15 mouse cellular contexts compared by ENCODE assay signal in genomic region chr5:81738286-81739032, GRCm38 (mm10).
DNase-seq lines count a peak whose midpoint lies in the region; ATAC-seq and TF ChIP-seq lines count a peak whose summit lies in the region.
"Had no signal": no experiment of that assay in that cellular context is flagged by ENCODE, and none has a peak within 500 bp of the region (broad histone marks: within the 10 kb centered on the region; RNA-seq: fewer than 3 reads in every experiment).

No protein-coding gene starts in this region.

- H3K36me3 ChIP-seq in midbrain, embryonic 11.5 days (ENCODE audit: control insufficient read depth, insufficient read depth, low read length): no peaks in the 10 kb centered on the region
- H3K36me3 ChIP-seq in midbrain, embryonic 10.5 days: no peaks in the 10 kb centered on the region
- H3K36me3 ChIP-seq in midbrain, postnatal 0 days (ENCODE audit: insufficient read depth, low read length): no peaks in the 10 kb centered on the region
- H3K36me3 ChIP-seq in heart, embryonic 11.5 days (ENCODE audit: control insufficient read depth, insufficient read depth, low read length): no peaks in the 10 kb centered on the region
- H3K36me3 ChIP-seq: intestine, embryonic 15.5 days; liver, embryonic 15.5 days had no signal

- no peaks in the 10 kb centered on the region for H3K27me3 ChIP-seq in midbrain, embryonic 11.5 days (ENCODE audit: control insufficient read depth, insufficient read depth, low read length)
- H3K27me3 ChIP-seq in midbrain, embryonic 10.5 days (ENCODE audit: low read depth, poor library complexity, severe bottlenecking): no peaks in the 10 kb centered on the region
- H3K27me3 ChIP-seq in midbrain, postnatal 0 days (ENCODE audit: insufficient read depth, low read length): no peaks in the 10 kb centered on the region
- no peaks in the 10 kb centered on the region for H3K27me3 ChIP-seq in heart, embryonic 11.5 days (ENCODE audit: control insufficient read depth, insufficient read depth, low read length)
- H3K27me3 ChIP-seq: intestine, embryonic 15.5 days; liver, embryonic 15.5 days had no signal

- 74% methylated on average over 3 of the region's 3 CpGs for WGBS in midbrain, embryonic 11.5 days
- WGBS in midbrain, embryonic 10.5 days: 86% methylated on average over 3 of the region's 3 CpGs
- WGBS in midbrain, postnatal 0 days: 49% methylated on average over 3 of the region's 3 CpGs
- WGBS in heart, embryonic 11.5 days (ENCODE audit: insufficient replicate concordance): 73% methylated on average over 3 of the region's 3 CpGs

- H3K9me3 ChIP-seq in midbrain, embryonic 11.5 days (ENCODE audit: control insufficient read depth, low read length): no peaks in the 10 kb centered on the region
- H3K9me3 ChIP-seq in midbrain, embryonic 10.5 days (replicated peaks): no peaks in the 10 kb centered on the region
- no peaks in the 10 kb centered on the region for H3K9me3 ChIP-seq in midbrain, postnatal 0 days (ENCODE audit: low read length)
- no peaks in the 10 kb centered on the region for H3K9me3 ChIP-seq in heart, embryonic 11.5 days (replicated peaks; ENCODE audit: control insufficient read depth, low read length)
- H3K9me3 ChIP-seq: intestine, embryonic 15.5 days; liver, embryonic 15.5 days had no signal

- no peak for ATAC-seq in midbrain, embryonic 11.5 days (ENCODE audit: low FRiP score)
- ATAC-seq in midbrain, postnatal 0 days (ENCODE audit: low FRiP score): no peak
- ATAC-seq in heart, embryonic 11.5 days (replicated peaks; ENCODE audit: insufficient number of reproducible peaks, low FRiP score, low TSS enrichment): no peak
- ATAC-seq: intestine, embryonic 15.5 days; Patski had no signal

- TF ChIP-seq CTCF in midbrain, postnatal 0 days (IDR thresholded peaks at IDR 0.05): no peak

- H3K4me1 ChIP-seq in midbrain, embryonic 11.5 days (ENCODE audit: control insufficient read depth, insufficient read depth, low read length): no peaks in the 10 kb centered on the region
- no peaks in the 10 kb centered on the region for H3K4me1 ChIP-seq in midbrain, embryonic 10.5 days
- H3K4me1 ChIP-seq in midbrain, postnatal 0 days (ENCODE audit: insufficient read depth, low read length): no peaks in the 10 kb centered on the region
- H3K4me1 ChIP-seq in heart, embryonic 11.5 days (ENCODE audit: control insufficient read depth, insufficient read depth, low read length): no peaks in the 10 kb centered on the region
- H3K4me1 ChIP-seq: intestine, embryonic 15.5 days; liver, embryonic 15.5 days had no signal

- no peak overlapping the region for H3K4me3 ChIP-seq in midbrain, embryonic 11.5 days (ENCODE audit: low read depth, low read length)
- no peak overlapping the region for H3K4me3 ChIP-seq in midbrain, embryonic 10.5 days
- H3K4me3 ChIP-seq in midbrain, postnatal 0 days (ENCODE audit: low read depth, low read length): no peak overlapping the region
- H3K4me3 ChIP-seq in heart, embryonic 11.5 days (ENCODE audit: low read depth, low read length): no peak overlapping the region
- H3K4me3 ChIP-seq: intestine, embryonic 15.5 days; layer of hippocampus, adult 2 months; liver, embryonic 15.5 days had no signal

- no peak overlapping the region for H3K9ac ChIP-seq in midbrain, embryonic 11.5 days (ENCODE audit: low read length)
- no peak overlapping the region for H3K9ac ChIP-seq in midbrain, postnatal 0 days (replicated peaks; ENCODE audit: low read length, poor library complexity, severe bottlenecking)
- no peak overlapping the region for H3K9ac ChIP-seq in heart, embryonic 11.5 days (ENCODE audit: low read depth, low read length)
- H3K9ac ChIP-seq: intestine, embryonic 15.5 days; liver, embryonic 15.5 days had no signal

- H3K4me2 ChIP-seq in midbrain, embryonic 11.5 days: no peak overlapping the region
- no peak overlapping the region for H3K4me2 ChIP-seq in midbrain, postnatal 0 days (ENCODE audit: low read depth, low read length, poor library complexity, severe bottlenecking)
- no peak overlapping the region for H3K4me2 ChIP-seq in heart, embryonic 11.5 days
- H3K4me2 ChIP-seq: intestine, embryonic 15.5 days; liver, embryonic 15.5 days had no signal

- DNase-seq in embryo, embryonic 10.5 days (ENCODE audit: low spot score): peak; percentile 36
- DNase-seq in embryo, embryonic 9.5 days (ENCODE audit: extremely low spot score): no peak
- peak; percentile 74 for DNase-seq in midbrain, embryonic 11.5 days (ENCODE audit: low spot score, missing footprints)
- DNase-seq in midbrain, embryonic 10.5 days (ENCODE audit: low spot score): no peak
- peak; percentile 63 for DNase-seq in hindlimb bud, embryonic 11.5 days (ENCODE audit: extremely low spot score, low read depth, low spot score)
- DNase-seq in midbrain, postnatal 0 days (ENCODE audit: low spot score): peak; percentile 5
- no peak for DNase-seq in layer of hippocampus, postnatal 25 days (ENCODE audit: extremely low spot score in 1 of 2, low spot score in 1 of 2)
- DNase-seq: cerebellum, adult 11-12 months; heart, adult 11 months; lung, postnatal 14 days had no signal

- no peak overlapping the region for H3K27ac ChIP-seq in midbrain, embryonic 11.5 days (ENCODE audit: low read depth, low read length)
- H3K27ac ChIP-seq in midbrain, embryonic 10.5 days (replicated peaks): no peak overlapping the region
- H3K27ac ChIP-seq in midbrain, postnatal 0 days (ENCODE audit: low read depth, low read length): no peak overlapping the region
- no peak overlapping the region for H3K27ac ChIP-seq in heart, embryonic 11.5 days (ENCODE audit: low read depth, low read length)
- H3K27ac ChIP-seq: intestine, embryonic 15.5 days; layer of hippocampus, adult 2 months; liver, embryonic 15.5 days had no signal

Comparison
In these comparisons a context has a peak if more than half of its experiments do, and no peak if none do; other contexts are left out.
1. DNase-seq: peak in embryo, embryonic 10.5 days (single experiment), midbrain, embryonic 11.5 days (single experiment), hindlimb bud, embryonic 11.5 days (single experiment) and midbrain, postnatal 0 days (single experiment); none in embryo, embryonic 9.5 days (single experiment), midbrain, embryonic 10.5 days (single experiment) and layer of hippocampus, postnatal 25 days (0 of 2).